Mouse (Mus musculus) MEL (cell line): ENCODE results near the gene Gm49325.

Experiments used
- CTCF ChIP-seq, 3 experiments: IDR thresholded peaks in 2 of 3; conservative IDR thresholded peaks in 1 of 3; 2 replicates each; pipeline ENCODE4 v1.5.1; 2011 to 2012; ENCODE audit warnings: low read length in 3 of 3, low read depth in 2 of 3, mild to moderate bottlenecking in 2 of 3, improper control_type of control experiment in 1 of 3, inconsistent platforms in 1 of 3, mixed read lengths in 1 of 3, moderate library complexity in 1 of 3; ENCODE audit not compliant: control insufficient read depth in 1 of 3, insufficient read depth in 1 of 3, poor library complexity in 1 of 3, severe bottlenecking in 1 of 3
- POLR2A ChIP-seq, 2 experiments: IDR thresholded peaks; 2 replicates each; pipeline ENCODE4 v1.6.1; 2011 to 2012; ENCODE audit warnings: low read length in 2 of 2, mild to moderate bottlenecking in 2 of 2, control low read depth in 1 of 2, improper control_type of control experiment in 1 of 2, low read depth in 1 of 2, moderate library complexity in 1 of 2; ENCODE audit not compliant: control insufficient read depth in 1 of 2, insufficient read depth in 1 of 2, poor library complexity in 1 of 2

GRCm38 (mm10) chr10:77605368-77605767 is 629 bp upstream of the Gm49325 start:
- peak; percentile 46 to 79 (median 73) for TF ChIP-seq CTCF (IDR thresholded peaks at IDR 0.05 in 2 of 3, conservative IDR thresholded peaks at IDR 0.05 in 1 of 3; ENCODE audit: control insufficient read depth in 1 of 3, insufficient read depth in 1 of 3, low read depth in 2 of 3, low read length in 3 of 3, poor library complexity in 1 of 3, severe bottlenecking in 1 of 3)
- no peak; a peak in 1 of 4 replicates for TF ChIP-seq POLR2A (IDR thresholded peaks at IDR 0.05; ENCODE audit: control insufficient read depth in 1 of 2, insufficient read depth in 1 of 2, low read depth in 1 of 2, low read length in 2 of 2, poor library complexity in 1 of 2)
